Mouse (Mus musculus) thymus, adult 2 months (tissue): ENCODE measurements around the gene Slc4a5. TPM values are rescaled to one million over a fixed set of nuclear protein-coding genes. Genes with fewer than 3 reads are reported as not detected.

ENCODE experiments used
- DNase-seq: peaks from one replicate; pipeline ENCODE4 v3.0.0; 2021
- H3K27ac ChIP-seq: fragments of 200-500 bp; 2 replicates; pipeline ENCODE4 v1.5.1; 2012; ENCODE audit warnings: low read length, control low read depth; ENCODE audit not compliant: control insufficient read depth, insufficient read depth
- H3K27me3 ChIP-seq: fragments of 200-500 bp; 2 replicates; pipeline ENCODE4 v1.6.1; 2012; ENCODE audit warnings: mild to moderate bottlenecking, low read length, moderate library complexity, mixed read lengths; ENCODE audit not compliant: control insufficient read depth, insufficient read depth
- H3K36me3 ChIP-seq: fragments of 200-500 bp; 2 replicates; pipeline ENCODE4 v1.6.1; 2012; ENCODE audit warnings: mild to moderate bottlenecking, low read length, moderate library complexity; ENCODE audit not compliant: control insufficient read depth, insufficient read depth
- H3K4me1 ChIP-seq: fragments of 200-500 bp; replicated peaks from 2 replicates; pipeline ENCODE4 v1.6.1; 2012; ENCODE audit warnings: low read length; ENCODE audit not compliant: control insufficient read depth, insufficient read depth
- H3K4me3 ChIP-seq: fragments of 200-500 bp; 2 replicates; pipeline ENCODE4 v1.5.1; 2012; ENCODE audit warnings: mild to moderate bottlenecking, low read length, control low read depth, moderate library complexity; ENCODE audit not compliant: control insufficient read depth, insufficient read depth
- CTCF ChIP-seq: fragments of 200-500 bp; IDR thresholded peaks from 2 replicates; pipeline ENCODE4 v1.5.1; 2012; ENCODE audit warnings: mild to moderate bottlenecking, control low read depth, low read length, moderate library complexity, borderline replicate concordance; ENCODE audit not compliant: control insufficient read depth, poor library complexity, insufficient read depth; ENCODE audit errors: extremely low read depth
- POLR2A ChIP-seq: fragments of 200-500 bp; IDR thresholded peaks from 2 replicates; pipeline ENCODE4 v1.6.1; 2012; ENCODE audit warnings: mild to moderate bottlenecking, low read length, control low read depth, moderate library complexity; ENCODE audit not compliant: control insufficient read depth, poor library complexity, insufficient read depth; ENCODE audit errors: extremely low read depth
- WGBS: fragments of 180-500 bp; shearing (Covaris S2); methylation state at CpG from one replicate; pipeline ENCODE4 v1.1.7; 2018; 5-methylcytosine and 5-hydroxymethylcytosine counted together
- polyA plus RNA-seq: library from polyadenylated mRNA; depleted of rRNA; stranded (reverse); fragments of >200 nt; gene quantifications from 2 replicates; pipeline ENCODE4 v1.2.3, GENCODE M21; 2012

Slc4a5 gene
- polyA plus RNA-seq, 1 experiment: 0.57 TPM

- H3K36me3 ChIP-seq: no peaks in the 10 kb centered on the region; the same call in 1 of the 2 replicates
- no peak overlapping the region for H3K4me3 ChIP-seq
- no peak overlapping the region for H3K27ac ChIP-seq
- H3K27me3 ChIP-seq: no peaks in the 10 kb centered on the region
- WGBS: 84% methylated on average over 7 of the region's 7 CpGs
- no peak for DNase-seq
- TF ChIP-seq CTCF (no peak), POLR2A (no peak)
- H3K4me1 ChIP-seq: no peaks in the 10 kb centered on the region
Observed at GRCm38 (mm10) chr6:83300447-83301229, 81.0 kb downstream of the Slc4a5 start.

- WGBS: 85% methylated on average over 2 of the region's 2 CpGs
- H3K27ac ChIP-seq: no peak overlapping the region
- peaks cover 6% of the 10 kb centered on the region for H3K36me3 ChIP-seq
- no peaks in the 10 kb centered on the region for H3K4me1 ChIP-seq
- no peaks in the 10 kb centered on the region for H3K27me3 ChIP-seq
- no peak for DNase-seq
- no peak overlapping the region for H3K4me3 ChIP-seq
- TF ChIP-seq CTCF: no peak
- no peak for TF ChIP-seq POLR2A
Observed at GRCm38 (mm10) chr6:83301294-83301693, 81.7 kb downstream of the Slc4a5 start.

- WGBS: 88% methylated on average over 5 of the region's 5 CpGs
- Histone ChIP-seq H3K27ac (no peak overlapping the region), H3K36me3 (peaks cover 12% of the 10 kb centered on the region), H3K27me3 (no peaks in the 10 kb centered on the region), H3K4me3 (no peak overlapping the region), H3K4me1 (no peaks in the 10 kb centered on the region)
- DNase-seq: no peak
- TF ChIP-seq CTCF (no peak), POLR2A (no peak)
Observed at GRCm38 (mm10) chr6:83302264-83302663, 82.6 kb downstream of the Slc4a5 start.

DNA sequence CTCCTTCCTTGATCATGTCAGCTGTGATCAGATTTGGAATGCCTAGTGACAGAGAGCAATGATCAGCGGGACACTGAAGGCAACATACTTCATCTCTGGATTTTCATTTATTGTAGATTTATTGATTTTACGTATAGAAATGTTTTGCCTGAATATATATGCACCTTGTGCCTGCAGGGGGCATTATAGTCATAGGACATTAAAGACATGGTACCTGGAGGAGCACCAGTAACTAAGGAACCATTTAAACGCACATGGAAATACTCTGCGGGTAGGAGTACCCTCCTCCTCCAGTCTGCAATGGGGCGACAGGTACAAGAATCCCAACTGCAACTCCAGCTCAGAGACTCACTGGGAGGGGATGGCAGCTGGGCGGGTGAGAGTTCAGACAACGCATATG, 89.4 kb downstream of the Slc4a5 start:
- Histone ChIP-seq H3K36me3 (peaks cover 22% of the 10 kb centered on the region), H3K4me1 (peaks cover 5% of the 10 kb centered on the region), H3K27ac (no peak overlapping the region), H3K4me3 (no peak overlapping the region), H3K27me3 (no peaks in the 10 kb centered on the region)
- DNase-seq: no peak
- WGBS: 95% methylated on average over 7 of the region's 7 CpGs
- no peak for TF ChIP-seq CTCF
- TF ChIP-seq POLR2A: no peak

DNA sequence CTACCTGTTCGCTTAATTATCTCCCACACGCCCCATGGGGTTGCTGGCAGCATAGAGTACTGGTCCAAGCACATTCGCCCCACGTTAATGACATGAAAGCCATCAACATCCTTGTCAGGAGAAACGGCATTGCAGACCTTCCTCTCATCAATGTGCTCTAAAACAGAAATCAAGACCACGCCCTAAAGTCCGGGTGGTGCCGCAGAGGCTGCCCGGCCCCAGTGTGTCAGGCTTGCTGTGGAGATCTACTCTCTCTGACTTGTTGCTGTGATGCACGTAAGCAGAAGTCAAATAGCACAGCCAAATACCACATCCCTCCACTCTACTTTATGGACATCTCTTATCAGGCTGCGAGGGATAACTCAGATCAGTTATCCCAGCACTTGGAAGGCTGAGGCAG, 91.6 kb downstream of the Slc4a5 start:
- DNase-seq: no peak
- no peaks in the 10 kb centered on the region for H3K27me3 ChIP-seq
- H3K27ac ChIP-seq: no peak overlapping the region
- TF ChIP-seq POLR2A: no peak
- TF ChIP-seq CTCF: no peak
- WGBS: 98% methylated on average over 11 of the region's 11 CpGs
- peaks cover 17% of the 10 kb centered on the region for H3K36me3 ChIP-seq
- H3K4me1 ChIP-seq: peaks cover 8% of the 10 kb centered on the region
- H3K4me3 ChIP-seq: no peak overlapping the region

GRCm38 (mm10) chr6:83312021-83312420, 92.4 kb downstream of the Slc4a5 start:
- no peak for TF ChIP-seq POLR2A
- no peak for TF ChIP-seq CTCF
- H3K4me3 ChIP-seq: no peak overlapping the region
- WGBS: 50% methylated on average over 7 of the region's 7 CpGs
- peaks cover 12% of the 10 kb centered on the region for H3K4me1 ChIP-seq
- DNase-seq: no peak
- H3K27me3 ChIP-seq: no peaks in the 10 kb centered on the region
- no peak overlapping the region for H3K27ac ChIP-seq
- peaks cover 9% of the 10 kb centered on the region; the same call in 1 of the 2 replicates for H3K36me3 ChIP-seq
